Mouse (Mus musculus) liver, embryonic 16.5 days (tissue): ENCODE data around the gene Ctnnd2. TPM values are rescaled to one million over a fixed set of nuclear protein-coding genes. Genes with fewer than 3 reads are reported as not detected.

Experiments used
- ATAC-seq: fragments of 200-750 bp; cut with Nextera tagmentation; 2 replicates; pipeline ENCODE4 v1.8.0; 2017; ENCODE audit warnings: low read depth, mild to moderate bottlenecking, moderate number of reproducible peaks, moderate library complexity
- H3K27ac ChIP-seq: fragments of 300-500 bp; sonication (generic); 2 replicates; pipeline ENCODE4 v1.5.1; 2014; ENCODE audit warnings: mild to moderate bottlenecking, low read length
- H3K27me3 ChIP-seq: fragments of 300-500 bp; sonication (generic); 2 replicates; pipeline ENCODE4 v1.6.1; 2014; ENCODE audit warnings: low read depth, low read length, mixed read lengths; ENCODE audit not compliant: control insufficient read depth, insufficient read depth
- H3K36me3 ChIP-seq: fragments of 300-500 bp; sonication (generic); 2 replicates; pipeline ENCODE4 v1.6.1; 2014; ENCODE audit warnings: mild to moderate bottlenecking; ENCODE audit not compliant: control insufficient read depth, insufficient read depth
- H3K4me1 ChIP-seq: fragments of 300-500 bp; sonication (generic); 2 replicates; pipeline ENCODE4 v1.6.1; 2014; ENCODE audit warnings: low read depth, low read length, mixed read lengths; ENCODE audit not compliant: control insufficient read depth
- H3K4me2 ChIP-seq: fragments of 300-500 bp; sonication (generic); 2 replicates; pipeline ENCODE4 v1.6.1; 2014; ENCODE audit warnings: low read depth, low read length, mixed read lengths
- H3K4me3 ChIP-seq: fragments of 300-500 bp; sonication (generic); 2 replicates; pipeline ENCODE4 v1.5.1; 2014; ENCODE audit warnings: low read depth, mild to moderate bottlenecking, low read length
- H3K9ac ChIP-seq: fragments of 300-500 bp; sonication (generic); 2 replicates; pipeline ENCODE4 v1.6.1; 2014; ENCODE audit warnings: low read depth, low read length
- H3K9me3 ChIP-seq: fragments of 300-500 bp; sonication (generic); replicated peaks from 2 replicates; pipeline ENCODE4 v1.6.1; 2016; ENCODE audit warnings: low read length; ENCODE audit not compliant: control insufficient read depth
- WGBS: fragments of 180-500 bp; shearing (Covaris S2); extraction: QIAGEN DNeasy Blood & Tissue Kit; methylation state at CpG from one replicate; pipeline ENCODE4 v1.1.7; 2014; ENCODE audit not compliant: insufficient replicate concordance; 5-methylcytosine and 5-hydroxymethylcytosine counted together
- polyA plus RNA-seq: library from polyadenylated mRNA; unstranded; fragments of >200 nt; fragmentation: Nextera tagmentation; extraction: Ambion mirVana; gene quantifications from 2 replicates; pipeline ENCODE4 v1.2.1, GENCODE M21; 2015

Gene Ctnnd2
- polyA plus RNA-seq, 1 experiment from 2014 or later: 0.28 TPM

GRCm38 (mm10) chr15:30647679-30648311 is 475.4 kb downstream of the Ctnnd2 start:
- Histone ChIP-seq H3K36me3 (no peaks in the 10 kb centered on the region), H3K4me2 (no peak overlapping the region), H3K9ac (no peak overlapping the region), H3K27me3 (peaks cover 22% of the 10 kb centered on the region), H3K4me1 (no peaks in the 10 kb centered on the region), H3K9me3 (no peaks in the 10 kb centered on the region), H3K4me3 (no peak overlapping the region), H3K27ac (no peak overlapping the region)
- 22% methylated on average over 7 of the region's 7 CpGs for WGBS
- ATAC-seq: no peak

- no peaks in the 10 kb centered on the region for H3K36me3 ChIP-seq
- peaks cover 22% of the 10 kb centered on the region for H3K27me3 ChIP-seq
- no peak overlapping the region for H3K4me2 ChIP-seq
- no peak overlapping the region for H3K27ac ChIP-seq
- WGBS: 48% methylated on average over 6 of the region's 6 CpGs
- no peak overlapping the region for H3K9ac ChIP-seq
- no peak overlapping the region for H3K4me3 ChIP-seq
- H3K9me3 ChIP-seq: no peaks in the 10 kb centered on the region
- no peak for ATAC-seq
- H3K4me1 ChIP-seq: no peaks in the 10 kb centered on the region
Measured at GRCm38 (mm10) chr15:30649964-30650363, 477.6 kb downstream of the Ctnnd2 start.

GRCm38 (mm10) chr15:30655433-30655832 is 483.0 kb downstream of the Ctnnd2 start:
- WGBS: 66% methylated on average over 9 of the region's 9 CpGs
- Histone ChIP-seq H3K36me3 (no peaks in the 10 kb centered on the region), H3K27me3 (no peaks in the 10 kb centered on the region), H3K4me2 (no peak overlapping the region), H3K4me3 (no peak overlapping the region), H3K27ac (no peak overlapping the region), H3K9me3 (no peaks in the 10 kb centered on the region), H3K4me1 (no peaks in the 10 kb centered on the region), H3K9ac (no peak overlapping the region)
- ATAC-seq: no peak

GRCm38 (mm10) chr15:30657588-30657987 is 485.2 kb downstream of the Ctnnd2 start:
- ATAC-seq: no peak
- Histone ChIP-seq H3K36me3 (no peaks in the 10 kb centered on the region), H3K4me1 (no peaks in the 10 kb centered on the region), H3K27ac (no peak overlapping the region), H3K4me3 (no peak overlapping the region), H3K9me3 (no peaks in the 10 kb centered on the region), H3K27me3 (no peaks in the 10 kb centered on the region), H3K9ac (no peak overlapping the region), H3K4me2 (no peak overlapping the region)
- 51% methylated on average over 3 of the region's 3 CpGs for WGBS

- Histone ChIP-seq H3K9ac (no peak overlapping the region), H3K4me2 (no peak overlapping the region), H3K27ac (no peak overlapping the region), H3K4me3 (no peak overlapping the region), H3K36me3 (no peaks in the 10 kb centered on the region), H3K4me1 (no peaks in the 10 kb centered on the region), H3K9me3 (no peaks in the 10 kb centered on the region), H3K27me3 (no peaks in the 10 kb centered on the region)
- whole genome bisulfite sequencing: 47% methylated on average over 8 of the region's 8 CpGs
- ATAC-seq: no peak
Measured at GRCm38 (mm10) chr15:30660539-30661149, 488.3 kb downstream of the Ctnnd2 start.

GRCm38 (mm10) chr15:30661689-30662422 is 489.5 kb downstream of the Ctnnd2 start:
- H3K4me3 ChIP-seq: no peak overlapping the region
- no peaks in the 10 kb centered on the region for H3K36me3 ChIP-seq
- H3K9me3 ChIP-seq: no peaks in the 10 kb centered on the region
- WGBS: 57% methylated on average over 6 of the region's 6 CpGs
- no peak overlapping the region for H3K4me2 ChIP-seq
- H3K9ac ChIP-seq: no peak overlapping the region
- no peaks in the 10 kb centered on the region for H3K4me1 ChIP-seq
- H3K27me3 ChIP-seq: no peaks in the 10 kb centered on the region
- ATAC-seq: no peak
- no peak overlapping the region for H3K27ac ChIP-seq

GRCm38 (mm10) chr15:30667819-30668587 is 495.6 kb downstream of the Ctnnd2 start:
- H3K36me3 ChIP-seq: no peaks in the 10 kb centered on the region
- H3K4me3 ChIP-seq: no peak overlapping the region
- H3K9me3 ChIP-seq: no peaks in the 10 kb centered on the region
- no peak overlapping the region for H3K27ac ChIP-seq
- H3K4me1 ChIP-seq: no peaks in the 10 kb centered on the region
- ATAC-seq: no peak
- no peak overlapping the region for H3K4me2 ChIP-seq
- 64% methylated on average over 7 of the region's 7 CpGs for WGBS
- H3K27me3 ChIP-seq: no peaks in the 10 kb centered on the region
- no peak overlapping the region for H3K9ac ChIP-seq

- WGBS: 59% methylated on average over 4 of the region's 4 CpGs
- Histone ChIP-seq H3K36me3 (no peaks in the 10 kb centered on the region), H3K9ac (no peak overlapping the region), H3K27me3 (no peaks in the 10 kb centered on the region), H3K4me2 (no peak overlapping the region), H3K27ac (no peak overlapping the region), H3K4me3 (no peak overlapping the region), H3K9me3 (no peaks in the 10 kb centered on the region), H3K4me1 (no peaks in the 10 kb centered on the region)
- ATAC-seq: no peak
Measured at GRCm38 (mm10) chr15:30681939-30682338, 509.5 kb downstream of the Ctnnd2 start.
